Mouse (Mus musculus) limb, embryonic 14.5 days (tissue): ENCODE results near the gene Hbs1l. TPM values are rescaled to one million over a fixed set of nuclear protein-coding genes. Genes with fewer than 3 reads are reported as not detected.

Experiments
- ATAC-seq: fragments of 200-750 bp; cut with Nextera tagmentation; 2 replicates; pipeline ENCODE4 v1.8.0; 2017; ENCODE audit warnings: low read depth, moderate number of reproducible peaks, moderate TSS enrichment; ENCODE audit not compliant: low FRiP score
- DNase-seq: peaks from one replicate; pipeline ENCODE4 v3.0.0-alpha.2; 2015; ENCODE audit warnings: low spot score
- H3K27ac ChIP-seq: fragments of 300-500 bp; sonication (generic); replicated peaks from 2 replicates; pipeline ENCODE4 v1.5.1; 2014; ENCODE audit warnings: low read depth, mild to moderate bottlenecking, low read length, moderate library complexity, mixed read lengths
- H3K27me3 ChIP-seq: fragments of 300-500 bp; sonication (generic); 2 replicates; pipeline ENCODE4 v1.6.1; 2014; ENCODE audit warnings: low read length, mixed read lengths; ENCODE audit not compliant: control insufficient read depth, insufficient read depth
- H3K36me3 ChIP-seq: fragments of 300-500 bp; sonication (generic); 2 replicates; pipeline ENCODE4 v1.6.1; 2014; ENCODE audit warnings: mild to moderate bottlenecking, low read length, moderate library complexity, mixed read lengths; ENCODE audit not compliant: control insufficient read depth, insufficient read depth
- H3K4me1 ChIP-seq: fragments of 300-500 bp; sonication (generic); 2 replicates; pipeline ENCODE4 v1.6.1; 2014; ENCODE audit warnings: antibody characterized with exemption, low read length, mixed read lengths; ENCODE audit not compliant: control insufficient read depth, insufficient read depth
- H3K4me2 ChIP-seq: fragments of 300-500 bp; sonication (generic); replicated peaks from 2 replicates; pipeline ENCODE4 v1.6.1; 2014; ENCODE audit warnings: low read depth, mild to moderate bottlenecking, low read length, moderate library complexity; ENCODE audit not compliant: severe bottlenecking
- H3K4me3 ChIP-seq: fragments of 300-500 bp; sonication (generic); replicated peaks from 2 replicates; pipeline ENCODE4 v1.5.1; 2014; ENCODE audit warnings: low read length
- H3K9ac ChIP-seq: fragments of 300-500 bp; sonication (generic); 2 replicates; pipeline ENCODE4 v1.6.1; 2014; ENCODE audit warnings: mild to moderate bottlenecking, low read depth, low read length, moderate library complexity; ENCODE audit not compliant: severe bottlenecking
- H3K9me3 ChIP-seq: fragments of 300-500 bp; sonication (generic); 2 replicates; pipeline ENCODE4 v1.6.1; 2016; ENCODE audit warnings: low read length; ENCODE audit not compliant: control insufficient read depth
- POLR2A ChIP-seq: fragments of 200-500 bp; IDR thresholded peaks from 2 replicates; pipeline ENCODE4 v1.8.0; 2012; ENCODE audit warnings: inconsistent platforms, mild to moderate bottlenecking, moderate library complexity, borderline replicate concordance; ENCODE audit not compliant: insufficient read depth, insufficient read length; ENCODE audit errors: extremely low read depth
- WGBS: fragments of 180-500 bp; shearing (Covaris S2); extraction: QIAGEN DNeasy Blood & Tissue Kit; methylation state at CpG from one replicate; pipeline ENCODE4 v1.1.7; 2014; 5-methylcytosine and 5-hydroxymethylcytosine counted together
- polyA plus RNA-seq, 2 experiments: library from polyadenylated mRNA; depleted of rRNA in 1 of 2; stranded (reverse) in 1 of 2; unstranded in 1 of 2; fragments of >200 nt; fragmentation: Nextera tagmentation in 1 of 2; extraction: Ambion mirVana in 1 of 2; gene quantifications; 2 replicates each; pipeline versions ENCODE4 v1.2.1 to v1.2.3; 2012 to 2014

The Hbs1l gene
- polyA plus RNA-seq, 2 experiments, result 46.0 to 85.4 TPM

DNA sequence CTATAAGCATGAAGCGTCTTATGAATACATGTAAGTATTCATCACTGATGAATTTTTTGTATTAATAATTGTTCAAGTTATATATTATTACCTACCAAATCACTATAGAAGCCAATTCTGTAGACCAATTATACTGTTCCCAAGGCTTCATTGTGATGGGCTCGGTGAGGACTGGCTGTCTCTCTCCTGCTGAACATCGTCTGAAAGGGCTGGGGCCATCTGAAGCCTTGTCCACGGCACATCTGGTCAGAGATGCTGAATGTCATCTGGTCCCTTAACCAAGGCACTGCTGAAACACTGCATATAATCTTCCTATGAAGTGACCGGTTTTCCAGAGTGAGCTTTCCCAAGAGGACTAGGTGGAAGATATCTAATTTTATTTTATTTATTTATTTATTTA lies 24.9 kb upstream of the Hbs1l start:
- H3K4me3 ChIP-seq, result no peak overlapping the region
- H3K27ac ChIP-seq, result no peak overlapping the region
- H3K9ac ChIP-seq, result no peak overlapping the region
- H3K9me3 ChIP-seq, result no peaks in the 10 kb centered on the region
- no peak for DNase-seq
- ATAC-seq, result no peak
- no peaks in the 10 kb centered on the region for H3K4me1 ChIP-seq
- H3K4me2 ChIP-seq, result no peak overlapping the region
- H3K36me3 ChIP-seq, result no peaks in the 10 kb centered on the region
- no peaks in the 10 kb centered on the region for H3K27me3 ChIP-seq
- 83% methylated on average over 5 of the region's 5 CpGs for WGBS
- no peak for TF ChIP-seq POLR2A

DNA sequence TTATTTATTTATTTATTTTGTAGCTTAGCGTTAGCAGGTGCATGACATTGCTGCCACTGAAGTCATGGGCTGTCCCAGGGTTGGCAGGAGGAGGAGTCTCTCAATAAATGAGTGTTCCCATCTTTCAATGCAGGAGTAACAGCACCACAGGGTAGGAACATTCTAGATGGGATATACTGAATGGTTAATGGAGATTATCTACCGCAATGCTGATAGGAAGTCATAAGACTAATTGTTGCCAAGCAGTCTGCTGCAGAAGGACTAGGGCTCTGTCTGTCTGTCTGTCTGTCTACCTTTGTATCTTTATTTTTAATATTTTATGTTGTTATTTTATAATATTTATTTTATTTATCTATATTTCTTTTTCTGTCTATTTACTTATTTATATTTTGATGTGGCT lies 24.5 kb upstream of the Hbs1l start:
- Histone ChIP-seq H3K9me3 (no peaks in the 10 kb centered on the region), H3K27ac (no peak overlapping the region), H3K9ac (no peak overlapping the region), H3K4me2 (no peak overlapping the region), H3K27me3 (no peaks in the 10 kb centered on the region), H3K4me3 (no peak overlapping the region), H3K36me3 (no peaks in the 10 kb centered on the region), H3K4me1 (no peaks in the 10 kb centered on the region)
- no peak for ATAC-seq
- no peak for DNase-seq
- 92% methylated on average over 2 of the region's 2 CpGs for WGBS
- no peak for TF ChIP-seq POLR2A

DNA sequence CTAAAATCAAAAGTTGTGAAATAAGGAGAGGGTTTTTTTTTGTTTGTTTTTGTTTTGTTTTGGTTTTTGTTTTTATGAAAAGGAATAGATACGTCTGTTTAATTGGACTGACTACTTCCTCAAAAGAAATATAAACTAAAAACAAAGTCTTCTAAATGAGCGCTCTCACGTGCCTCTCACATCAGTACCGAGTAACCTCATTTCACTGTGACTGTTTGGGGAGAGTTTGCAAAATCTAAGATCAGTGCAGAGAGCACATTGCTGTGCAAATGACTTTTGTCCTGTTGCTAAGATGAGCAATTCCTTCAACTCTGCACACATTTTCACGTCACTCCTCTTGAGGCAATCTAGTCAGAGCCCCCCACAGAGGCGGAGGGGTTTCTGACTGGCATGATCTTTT lies 24.0 kb upstream of the Hbs1l start:
- DNase-seq (no peak), ATAC-seq (no peak)
- Histone ChIP-seq H3K4me3 (no peak overlapping the region), H3K4me2 (no peak overlapping the region), H3K9me3 (no peaks in the 10 kb centered on the region), H3K9ac (no peak overlapping the region), H3K27me3 (no peaks in the 10 kb centered on the region), H3K4me1 (no peaks in the 10 kb centered on the region), H3K36me3 (no peaks in the 10 kb centered on the region), H3K27ac (no peak overlapping the region)
- 76% methylated on average over 6 of the region's 6 CpGs for WGBS
- TF ChIP-seq POLR2A, result no peak

DNA sequence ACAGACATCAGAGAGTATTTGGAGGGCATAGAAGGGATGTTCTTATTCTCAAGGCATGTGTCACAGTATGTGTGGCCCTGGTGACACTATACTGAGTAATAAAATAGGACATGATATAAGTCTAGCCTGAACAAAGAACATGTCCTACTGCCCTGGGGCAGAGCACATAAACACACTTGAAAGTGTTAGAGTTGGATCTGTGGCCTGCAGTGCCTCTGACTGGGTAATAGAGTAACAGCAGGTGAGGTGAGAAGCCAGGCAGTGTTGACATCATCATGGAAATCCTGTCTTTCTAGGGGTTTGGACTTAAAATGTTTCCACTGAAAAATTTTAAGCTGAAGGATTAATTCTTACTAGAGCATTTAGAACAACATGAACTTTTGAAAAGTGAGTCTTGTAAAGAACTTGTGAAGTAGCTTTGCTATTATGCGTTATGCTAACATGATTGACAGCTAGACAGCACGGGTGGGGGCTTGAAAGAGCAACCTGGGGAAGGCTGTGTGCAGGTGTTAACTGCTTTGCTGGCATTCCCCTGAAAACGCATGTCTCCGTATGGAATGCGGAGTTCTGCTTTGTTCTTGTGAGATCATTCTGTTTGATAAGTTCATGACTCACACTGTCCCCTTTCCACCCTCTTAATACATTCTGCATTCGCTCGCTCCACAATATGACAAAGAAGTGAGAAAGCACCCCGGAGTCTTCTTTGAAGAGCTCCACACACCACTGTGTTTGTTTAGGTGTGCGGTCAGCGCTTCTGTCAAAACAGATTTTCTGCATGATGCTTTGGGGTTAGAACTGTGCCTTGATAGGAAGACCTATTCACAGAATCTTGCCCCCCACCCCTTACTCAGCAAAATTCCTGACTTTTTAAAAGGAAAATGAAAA lies 8.3 kb upstream of the Hbs1l start:
- Histone ChIP-seq H3K9ac (no peak overlapping the region), H3K4me1 (no peaks in the 10 kb centered on the region), H3K27ac (no peak overlapping the region), H3K27me3 (no peaks in the 10 kb centered on the region), H3K4me2 (no peak overlapping the region), H3K36me3 (no peaks in the 10 kb centered on the region), H3K9me3 (no peaks in the 10 kb centered on the region), H3K4me3 (no peak overlapping the region)
- 57% methylated on average over 10 of the region's 10 CpGs for WGBS
- no peak for TF ChIP-seq POLR2A
- DNase-seq (no peak), ATAC-seq (no peak)

DNA sequence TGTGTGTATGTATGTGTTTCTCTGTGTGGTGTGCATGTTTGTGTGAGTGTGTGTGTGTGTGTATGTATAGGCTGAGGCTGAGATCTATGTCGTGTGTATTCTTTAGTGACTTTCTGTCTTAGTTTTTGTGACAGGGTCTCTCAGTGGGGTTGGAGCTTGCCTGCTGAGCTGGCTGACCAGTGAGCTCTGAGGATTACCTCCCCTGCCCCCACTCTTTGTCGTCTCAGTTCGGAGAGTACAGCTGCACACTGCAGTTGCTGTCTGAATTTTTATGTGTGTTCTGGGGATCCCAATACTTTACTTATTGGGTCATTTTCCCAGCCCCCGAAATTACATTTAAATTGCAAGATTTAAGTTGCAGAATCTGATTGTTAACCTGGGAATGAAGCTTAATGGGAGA lies 4.6 kb upstream of the Hbs1l start:
- Histone ChIP-seq H3K4me2 (no peak overlapping the region), H3K4me3 (no peak overlapping the region), H3K36me3 (no peaks in the 10 kb centered on the region), H3K9me3 (no peaks in the 10 kb centered on the region), H3K9ac (no peak overlapping the region), H3K27ac (no peak overlapping the region), H3K27me3 (no peaks in the 10 kb centered on the region), H3K4me1 (no peaks in the 10 kb centered on the region)
- TF ChIP-seq POLR2A, result no peak
- no peak for DNase-seq
- WGBS, result 43% methylated on average over 4 of the region's 4 CpGs
- no peak for ATAC-seq

DNA sequence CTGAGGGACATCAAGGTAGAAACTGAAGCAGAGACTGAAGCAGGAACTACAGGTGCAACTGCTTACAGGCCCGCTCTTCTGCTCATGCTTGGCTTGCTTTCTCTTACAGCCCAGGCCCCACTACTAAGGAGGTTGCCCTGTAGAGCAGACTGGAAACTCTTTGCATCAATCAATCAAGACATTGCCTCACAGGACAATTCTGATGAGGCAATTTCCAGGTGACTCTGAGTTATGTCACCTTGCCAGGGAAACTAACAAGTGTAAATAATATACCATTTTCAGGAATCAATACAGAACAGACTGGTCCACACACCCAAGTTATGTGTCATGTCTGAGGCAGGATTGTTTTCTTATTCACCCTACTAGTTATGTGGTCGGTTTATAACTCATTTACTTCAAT lies 1.6 kb upstream of the Hbs1l start:
- WGBS, result 85% methylated on average over 2 of the region's 2 CpGs
- no peak for TF ChIP-seq POLR2A

More for the DNA sequence above, 1.6 kb upstream of the Hbs1l start:
- Histone ChIP-seq H3K27ac (no peak overlapping the region), H3K4me2 (no peak overlapping the region), H3K27me3 (no peaks in the 10 kb centered on the region), H3K9ac (no peak overlapping the region), H3K36me3 (no peaks in the 10 kb centered on the region), H3K4me1 (peaks cover 11% of the 10 kb centered on the region), H3K9me3 (no peaks in the 10 kb centered on the region), H3K4me3 (no peak overlapping the region)
- no peak for DNase-seq
- no peak for ATAC-seq
